Mouse (Mus musculus): ENCODE data around the gene Med18. TPM values are rescaled to one million over a fixed set of nuclear protein-coding genes. Genes with fewer than 3 reads are reported as not detected.

Gene Med18
- 6.2 and 6.7 TPM in 2 replicates for polyA plus RNA-seq (2012; rRNA removed)

DNA sequence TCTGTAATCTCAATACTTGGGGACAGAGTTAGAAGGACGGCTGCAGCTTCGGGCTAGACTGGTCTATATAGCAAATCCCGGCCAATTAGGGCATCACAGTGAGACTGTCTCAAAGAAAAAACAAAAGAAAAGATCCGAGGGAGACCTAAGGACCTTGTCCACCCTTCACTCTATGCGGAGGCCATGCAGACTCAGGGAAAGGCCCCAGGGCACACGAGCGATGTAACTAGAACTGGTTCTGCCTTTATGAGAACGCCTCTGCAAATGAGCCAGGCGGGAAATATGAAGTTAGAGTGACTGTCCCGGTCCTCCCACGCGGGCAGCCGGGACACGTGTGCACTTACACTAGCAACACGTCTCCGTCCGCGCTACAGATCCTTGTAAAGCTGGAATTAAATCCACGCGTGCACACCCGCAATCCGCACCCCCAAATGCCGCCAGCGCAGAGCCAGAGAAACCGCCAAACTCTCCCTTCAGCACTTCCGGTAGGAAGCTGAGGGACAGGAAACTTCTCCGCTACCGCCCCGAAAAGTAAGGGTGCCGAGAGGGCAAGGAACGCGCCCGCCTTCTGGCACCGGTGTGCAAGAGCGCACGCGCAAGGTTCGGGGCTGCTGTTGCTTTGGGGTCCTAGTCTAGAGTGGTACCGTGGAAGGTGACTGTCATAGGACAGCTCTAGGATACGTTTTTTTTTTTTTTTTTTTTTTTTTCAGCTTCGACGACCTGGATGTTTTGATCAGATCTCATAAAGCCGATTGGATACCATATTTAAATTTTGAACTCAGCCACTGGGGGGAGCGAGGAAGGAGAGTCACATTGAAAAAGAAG lies at the start of gene Med18:
Gene Med18 (minus strand): TSS at position 492 of the 825 bp plus-strand sequence.
- DNase-seq (ENCODE audit: extremely low spot score in 1 of 2, low spot score in 1 of 2): peak; percentile 92 to 96

DNA sequence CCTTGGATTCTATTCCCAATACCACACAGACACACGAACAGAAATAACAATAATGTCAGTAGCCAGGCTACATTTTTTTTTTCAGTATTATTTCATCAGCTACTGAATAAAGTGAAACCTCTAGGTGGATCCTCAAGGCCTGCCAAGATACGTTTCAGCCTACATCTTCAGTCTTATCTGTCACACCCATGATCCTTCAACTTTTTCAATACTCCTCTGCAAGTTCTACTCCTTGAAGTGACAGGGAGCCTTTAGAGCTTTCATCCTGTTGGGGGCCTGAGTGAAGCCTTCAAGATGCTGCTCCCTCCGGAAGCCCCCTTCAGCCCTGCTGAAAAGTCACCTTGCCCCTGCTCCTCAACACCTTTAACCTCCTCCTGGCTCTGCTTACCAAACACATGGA lies 48.4 kb upstream of the Med18 start:
- DNase-seq (ENCODE audit: extremely low spot score in 1 of 2, low spot score in 1 of 2): no peak

DNA sequence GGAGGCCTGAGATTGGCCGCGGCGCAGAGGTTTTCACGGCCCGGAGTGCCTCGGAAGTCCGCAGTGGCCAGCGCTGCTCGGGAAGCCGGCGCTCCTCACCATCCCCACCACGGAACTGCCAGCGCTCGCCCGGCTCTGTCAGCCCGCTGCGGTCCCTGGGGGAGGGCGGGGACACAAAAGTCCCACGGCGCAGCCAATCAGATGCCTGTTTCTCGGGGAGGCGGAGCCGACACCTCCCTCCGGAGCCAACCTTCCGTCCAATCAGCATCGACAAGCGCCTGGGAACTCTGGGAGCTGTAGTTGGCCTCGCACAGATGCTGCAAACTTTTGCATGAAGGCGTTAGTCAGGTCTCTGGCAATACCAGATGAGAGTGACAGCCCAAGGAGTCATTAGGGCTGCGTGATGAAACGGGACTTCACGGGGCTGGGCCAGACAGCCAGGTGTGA lies 46.7 kb upstream of the Med18 start, which contains the start of gene Sesn2:
Gene Sesn2 (minus strand): TSS at position 150 of the 447 bp plus-strand sequence.
- peak; percentile 96 to 98 for DNase-seq (ENCODE audit: extremely low spot score in 1 of 2, low spot score in 1 of 2)

DNA sequence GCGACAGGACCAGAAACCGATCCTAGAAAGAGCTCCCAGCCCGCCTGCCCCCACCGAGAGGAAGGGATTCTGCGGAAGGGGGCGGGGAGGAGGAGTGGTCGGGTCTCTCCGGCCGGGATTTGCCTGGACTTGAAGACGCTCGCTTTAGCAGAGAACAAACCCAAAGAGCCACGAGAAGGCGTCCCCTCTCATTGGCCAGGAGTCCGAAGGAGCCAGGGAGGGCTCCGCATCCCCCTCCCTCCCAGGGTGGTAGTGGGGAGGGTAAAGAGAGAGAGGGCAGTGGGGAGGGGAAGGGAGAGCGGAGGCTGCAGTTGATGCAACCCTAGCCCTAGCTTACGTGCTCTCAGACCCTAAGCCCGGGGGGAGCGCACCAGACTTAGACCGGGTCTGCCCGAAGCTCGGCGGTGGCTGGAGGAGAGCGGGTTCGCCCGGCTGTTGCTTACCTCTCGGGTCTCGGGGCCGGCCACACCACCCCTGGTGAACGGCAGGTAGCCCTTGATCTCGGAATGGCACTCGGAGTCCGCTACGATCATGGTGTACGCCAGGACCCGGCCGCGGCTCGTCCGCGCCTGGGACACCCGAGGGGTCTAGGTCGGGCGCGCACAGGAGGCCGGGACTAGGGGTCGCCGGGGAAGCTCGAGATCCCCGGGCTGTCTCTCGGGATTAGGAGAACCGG lies 46.0 kb upstream of the Med18 start:
- peak; percentile 41 to 62 for DNase-seq (ENCODE audit: extremely low spot score in 1 of 2, low spot score in 1 of 2)

DNA sequence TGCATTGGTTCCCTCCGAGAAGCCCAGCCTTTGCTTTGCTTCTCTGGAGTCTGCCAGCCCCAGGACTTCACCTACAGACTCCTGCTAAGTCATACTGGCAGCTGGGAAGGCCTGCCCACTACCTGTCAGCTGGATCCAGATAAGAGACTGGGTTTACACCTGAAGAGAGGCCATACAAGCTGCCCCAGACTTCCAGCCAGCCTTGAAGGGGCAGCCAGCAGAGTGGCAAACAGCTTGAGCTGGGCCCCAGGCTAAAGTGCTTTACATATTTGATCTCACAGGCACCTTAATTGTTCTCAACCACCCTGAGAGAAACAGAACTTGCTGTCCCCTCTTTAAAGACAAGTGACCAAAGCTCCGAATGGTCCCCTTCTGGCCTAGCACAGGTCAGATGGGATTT lies 43.5 kb upstream of the Med18 start:
- DNase-seq (ENCODE audit: extremely low spot score in 1 of 2, low spot score in 1 of 2): no peak

DNA sequence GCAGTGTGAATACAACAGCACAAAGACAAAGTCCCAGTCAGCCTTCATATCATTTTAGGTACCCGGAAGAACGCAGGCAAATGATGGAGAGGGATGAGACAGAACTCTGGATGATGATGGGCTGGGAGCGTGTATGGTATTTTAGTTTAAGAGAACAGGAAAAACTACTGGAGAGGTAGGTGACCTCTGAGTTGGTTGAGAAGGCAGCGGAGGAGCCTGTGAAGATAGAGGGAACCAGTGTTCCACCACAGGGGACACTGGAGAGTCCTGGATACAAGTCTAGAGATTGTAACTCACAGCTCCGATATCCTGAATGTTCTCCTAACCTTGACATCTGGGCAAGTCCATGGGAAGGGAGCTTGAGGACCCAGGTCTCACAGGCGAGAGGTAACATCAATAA lies 42.5 kb upstream of the Med18 start:
- no peak for DNase-seq (ENCODE audit: extremely low spot score in 1 of 2, low spot score in 1 of 2)

DNA sequence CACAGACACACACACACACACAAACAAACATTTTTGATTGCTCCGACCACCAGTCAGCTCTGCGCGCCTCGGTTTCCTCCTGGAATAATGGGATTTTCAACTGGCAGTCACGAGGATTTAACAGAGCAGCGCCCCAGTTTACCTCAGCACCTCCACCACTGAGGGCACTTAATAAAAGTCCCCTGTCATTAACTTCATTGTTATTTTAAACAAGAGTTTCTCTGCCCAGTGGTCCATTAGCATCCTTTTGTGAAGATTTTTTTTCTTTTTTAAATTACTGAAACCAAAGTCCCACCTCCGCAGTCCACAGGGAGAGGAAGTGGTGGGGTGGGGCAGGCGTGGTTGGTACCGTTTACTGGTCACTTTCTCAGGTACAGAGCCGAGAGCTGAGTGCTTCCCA lies 42.1 kb upstream of the Med18 start:
- no peak for DNase-seq (ENCODE audit: extremely low spot score in 1 of 2, low spot score in 1 of 2)

DNA sequence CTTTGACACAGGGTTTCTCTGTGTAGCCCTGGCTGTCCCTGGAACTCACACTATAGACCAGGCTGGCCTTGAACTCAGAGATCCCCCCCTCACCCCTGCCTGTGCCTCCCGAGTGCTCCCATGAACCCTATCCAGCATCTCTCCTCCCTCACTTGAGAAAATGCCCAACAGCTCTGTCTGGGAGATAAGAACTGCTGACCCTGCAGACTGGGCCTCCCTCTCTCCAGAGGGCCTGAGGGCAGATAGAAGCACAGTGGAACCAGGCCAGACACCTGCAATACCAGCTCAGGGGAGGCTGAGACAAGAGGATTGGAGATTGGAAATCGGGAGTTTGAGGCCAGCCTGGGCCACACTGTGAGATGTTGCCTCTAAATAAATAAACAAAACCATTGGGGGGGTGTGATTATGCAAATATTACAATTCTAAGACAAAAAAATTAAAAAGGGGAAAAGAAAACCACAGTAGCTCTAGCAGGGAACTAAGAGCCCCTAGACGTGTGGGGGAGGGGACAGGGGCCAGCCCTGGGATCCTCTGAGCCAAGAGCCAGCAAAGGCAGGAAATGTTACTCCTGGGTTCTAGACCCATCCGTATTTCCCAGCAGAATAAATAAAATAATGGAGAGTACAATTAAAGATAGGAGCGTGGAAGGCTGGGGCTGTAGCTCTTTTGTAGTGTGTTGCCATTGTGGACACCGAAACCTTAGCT lies 41.5 kb upstream of the Med18 start:
- DNase-seq (ENCODE audit: extremely low spot score in 1 of 2, low spot score in 1 of 2): no peak

DNA sequence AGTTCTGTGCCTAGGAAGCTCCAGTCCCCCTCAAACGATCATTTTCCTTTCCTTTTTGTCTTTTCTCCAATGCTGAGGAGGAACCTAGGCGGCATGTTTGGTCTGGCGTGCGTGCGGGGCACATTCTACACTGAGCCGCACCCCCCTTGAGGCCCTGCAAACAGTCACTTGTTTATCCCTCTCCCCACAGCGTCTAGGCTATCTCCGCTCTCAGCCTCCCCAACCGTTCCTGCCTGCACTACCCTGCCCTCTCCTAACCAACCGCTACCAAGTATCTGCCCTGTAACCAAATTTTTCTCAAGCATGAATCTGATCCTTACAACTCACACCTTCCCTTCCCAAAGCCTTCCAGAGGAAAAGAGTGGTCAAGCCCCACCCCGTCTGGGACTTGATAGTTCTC lies 39.6 kb upstream of the Med18 start:
- no peak for DNase-seq (ENCODE audit: extremely low spot score in 1 of 2, low spot score in 1 of 2)

DNA sequence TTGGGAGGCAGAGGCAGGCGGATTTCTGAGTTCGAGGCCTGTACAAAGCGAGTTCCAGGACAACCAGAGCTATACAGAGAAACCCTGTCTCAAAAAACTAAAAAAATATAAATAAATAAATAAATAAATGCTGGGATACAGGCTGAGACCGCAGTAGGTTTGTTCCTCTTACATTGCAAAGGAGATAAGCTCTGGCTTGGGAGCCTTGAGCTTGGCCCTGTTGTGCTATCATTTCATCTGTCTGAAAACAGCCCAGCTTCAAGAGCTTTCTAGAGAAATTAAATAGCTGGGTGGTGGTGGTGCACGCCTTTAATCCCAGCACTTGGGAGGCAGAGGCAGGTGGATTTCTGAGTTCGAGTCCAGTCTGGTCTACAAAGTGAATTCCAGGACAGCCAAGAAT lies 37.9 kb upstream of the Med18 start:
- DNase-seq (ENCODE audit: extremely low spot score in 1 of 2, low spot score in 1 of 2): no peak

DNA sequence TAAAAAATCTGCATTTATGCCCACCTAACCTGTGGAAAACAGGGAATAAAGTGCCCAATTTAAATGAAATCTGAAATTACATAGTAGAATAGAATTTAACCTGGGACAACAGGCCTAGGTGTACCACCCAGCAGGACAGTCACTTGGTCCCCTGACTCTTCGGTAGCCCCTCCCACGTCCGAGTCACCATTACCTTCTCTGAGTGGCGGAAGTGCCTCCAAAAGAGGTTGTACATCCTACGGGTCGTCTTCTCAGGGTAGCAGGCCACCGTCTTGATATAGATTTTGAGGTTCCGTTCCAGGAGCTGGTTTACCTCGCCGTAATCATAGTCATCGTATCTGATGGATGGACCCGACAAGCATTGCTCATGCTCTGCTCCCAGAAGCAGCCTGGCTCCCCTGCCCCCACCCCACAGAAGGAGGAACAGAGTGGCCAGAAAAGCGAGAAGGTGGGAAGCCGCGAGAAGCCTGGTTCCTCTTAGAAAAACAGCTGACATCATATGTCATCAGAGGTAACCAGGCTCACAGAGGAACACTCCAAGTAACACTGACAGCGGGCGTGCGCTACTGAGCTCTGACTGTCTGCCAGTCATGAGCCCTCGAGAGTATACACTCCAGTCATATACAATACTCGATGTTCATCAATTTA lies 30.7 kb upstream of the Med18 start:
- DNase-seq (ENCODE audit: extremely low spot score in 1 of 2, low spot score in 1 of 2): peak in 1 of 2 experiments; percentile 20

DNA sequence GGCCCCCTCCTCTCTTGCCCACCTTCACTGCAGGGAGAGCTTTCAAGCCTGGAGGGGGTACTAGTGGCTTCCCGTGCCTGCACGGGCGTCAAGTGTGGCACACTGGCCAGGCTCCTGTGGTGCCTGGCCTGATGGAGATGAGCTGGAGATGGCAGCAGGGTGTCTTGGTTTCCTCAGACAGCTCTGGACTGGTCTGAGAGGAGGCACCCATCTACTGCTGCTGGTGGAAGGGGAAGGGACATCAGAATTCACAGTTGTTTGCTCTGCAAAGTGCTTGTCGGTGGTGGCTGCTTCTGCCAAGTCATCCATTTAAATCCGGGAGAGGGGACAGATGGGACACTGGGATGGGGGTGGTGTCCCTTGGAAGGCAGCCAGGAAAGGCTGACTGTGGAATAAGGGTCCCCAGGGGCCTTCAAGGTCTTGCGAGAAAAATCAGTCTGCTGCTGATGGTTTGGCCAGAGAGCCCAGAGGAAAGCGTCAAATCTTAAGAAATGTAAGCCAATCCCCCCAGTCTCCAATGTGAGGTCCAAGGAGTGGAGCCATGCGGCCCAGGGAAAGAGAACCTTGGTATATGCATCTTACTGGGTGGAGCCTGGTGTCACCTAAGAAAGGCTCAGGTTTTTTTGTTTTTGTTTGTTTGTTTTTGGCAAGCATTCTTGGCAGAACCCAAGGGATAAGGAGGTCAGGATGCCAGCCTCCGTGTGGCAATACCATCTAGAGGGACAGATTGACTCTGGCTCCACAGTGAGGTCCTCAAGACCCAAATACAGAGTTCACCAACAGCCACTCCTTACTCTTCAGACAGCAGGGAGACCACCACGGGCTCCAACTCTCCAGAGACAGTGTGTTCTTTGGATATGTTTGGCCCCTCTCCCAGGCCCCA lies 28.7 kb upstream of the Med18 start:
- DNase-seq (ENCODE audit: extremely low spot score in 1 of 2, low spot score in 1 of 2): no peak

DNA sequence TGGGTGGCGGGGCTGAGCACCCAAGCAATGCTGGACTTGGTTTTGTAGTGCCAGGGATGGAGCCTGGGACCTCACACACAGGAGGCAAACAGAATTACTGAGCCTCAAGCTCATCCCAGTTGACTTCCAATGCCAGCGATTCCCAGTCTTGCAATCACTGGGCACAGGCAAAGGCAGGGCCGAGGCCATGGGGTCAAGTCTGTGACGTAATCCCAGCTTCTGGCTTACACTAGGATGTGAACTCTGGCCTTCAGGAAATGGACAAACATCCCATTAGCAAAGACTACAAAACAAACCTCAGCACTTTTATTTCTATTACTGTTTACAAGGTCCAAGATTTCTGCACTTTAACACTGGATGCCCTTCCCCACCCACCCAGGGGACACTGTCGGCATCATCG lies 28.0 kb upstream of the Med18 start:
- no peak for DNase-seq (ENCODE audit: extremely low spot score in 1 of 2, low spot score in 1 of 2)

DNA sequence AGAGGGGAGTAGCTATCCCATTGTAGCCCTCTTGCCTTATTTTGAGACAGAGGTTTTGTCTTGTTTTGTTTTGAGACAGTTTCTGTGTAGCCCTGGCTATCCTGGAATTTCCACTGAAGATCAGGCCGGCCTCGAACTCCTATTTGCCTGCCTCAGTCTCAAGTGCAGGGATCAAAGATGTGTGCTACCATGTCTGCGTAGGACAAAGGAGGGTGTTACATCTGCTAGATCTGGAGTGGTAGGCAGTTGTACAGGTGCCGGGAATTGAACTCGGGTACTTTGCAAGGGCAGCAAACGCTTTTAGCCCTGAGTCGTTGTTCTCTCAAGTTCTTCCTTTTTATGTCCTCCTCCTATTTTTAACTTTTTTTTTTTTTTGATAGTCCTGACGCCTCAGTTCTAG lies 27.3 kb upstream of the Med18 start:
- no peak for DNase-seq (ENCODE audit: extremely low spot score in 1 of 2, low spot score in 1 of 2)

DNA sequence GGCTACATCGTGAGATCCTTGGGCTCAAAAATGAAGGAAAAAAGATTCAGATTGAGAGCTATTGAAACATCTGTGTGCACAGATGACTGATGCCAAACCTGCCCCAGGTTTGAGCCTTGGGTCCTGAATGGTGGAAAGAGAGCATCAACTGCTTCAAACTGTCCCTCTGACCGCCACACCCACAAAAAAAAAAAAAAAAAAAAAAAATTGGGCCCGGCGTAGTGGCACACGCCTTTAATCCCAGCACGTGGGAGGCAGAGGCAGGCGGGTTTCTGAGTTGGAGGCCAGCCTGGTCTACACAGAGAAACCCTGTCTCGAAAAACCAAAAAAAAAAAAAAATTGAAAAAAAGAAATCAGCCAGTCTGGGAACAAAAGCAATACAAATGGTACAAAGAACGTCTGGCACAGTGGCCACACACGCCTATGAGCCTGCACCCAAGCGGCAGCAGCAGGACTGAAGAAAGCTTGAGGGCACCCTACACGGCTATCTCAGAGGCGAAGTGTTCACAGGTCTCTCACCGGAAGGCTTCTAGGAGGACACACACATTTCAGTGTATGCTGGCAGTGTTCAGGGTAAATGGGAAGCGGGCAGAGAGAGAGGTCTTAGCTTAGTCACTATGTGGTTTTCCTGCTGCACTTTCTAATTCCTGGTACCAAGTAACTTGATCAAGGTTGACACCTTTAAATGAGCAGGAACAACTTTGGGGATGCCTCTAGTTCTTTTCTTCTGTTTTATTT lies 26.7 kb upstream of the Med18 start:
- no peak for DNase-seq (ENCODE audit: extremely low spot score in 1 of 2, low spot score in 1 of 2)

DNA sequence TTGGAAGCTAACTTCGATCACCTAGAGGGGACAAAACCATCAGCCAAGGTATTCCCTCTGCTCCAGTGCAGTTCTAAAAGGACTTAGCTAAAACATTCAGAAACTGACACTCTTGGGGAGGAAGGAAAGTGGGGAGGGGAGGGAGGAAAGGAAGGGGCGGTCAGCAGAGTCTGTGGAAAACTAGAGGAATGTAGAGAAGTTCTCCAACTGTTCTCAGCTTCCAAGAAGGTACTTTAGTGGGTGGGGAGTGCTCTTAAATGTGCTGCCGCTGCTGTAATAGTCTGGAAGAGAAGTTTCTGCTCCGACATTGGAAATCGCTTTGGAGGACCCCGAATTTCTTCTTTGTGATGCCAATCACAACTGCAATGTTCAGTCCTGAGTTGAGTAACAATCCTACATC lies 25.3 kb upstream of the Med18 start:
- no peak for DNase-seq (ENCODE audit: extremely low spot score in 1 of 2, low spot score in 1 of 2)

DNA sequence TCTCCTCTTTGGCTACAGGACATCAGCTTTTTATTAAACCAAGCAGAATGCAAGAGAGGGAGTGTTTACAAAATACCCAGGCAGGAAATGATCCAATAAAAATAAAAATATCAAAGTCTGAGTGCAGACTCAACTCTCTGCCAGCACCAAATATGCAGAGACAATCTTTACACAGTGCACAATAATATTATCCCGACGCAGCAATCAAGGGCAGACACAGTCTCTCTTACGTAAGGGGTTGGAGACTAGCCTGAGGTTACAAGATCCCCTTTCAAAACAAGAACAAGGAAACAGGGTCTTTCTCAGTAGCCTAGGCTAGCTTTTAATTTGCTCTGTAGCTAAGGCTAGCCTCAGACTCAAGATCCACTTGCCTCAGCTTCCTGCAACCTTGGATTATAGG lies 24.8 kb upstream of the Med18 start:
- DNase-seq (ENCODE audit: extremely low spot score in 1 of 2, low spot score in 1 of 2): no peak

DNA sequence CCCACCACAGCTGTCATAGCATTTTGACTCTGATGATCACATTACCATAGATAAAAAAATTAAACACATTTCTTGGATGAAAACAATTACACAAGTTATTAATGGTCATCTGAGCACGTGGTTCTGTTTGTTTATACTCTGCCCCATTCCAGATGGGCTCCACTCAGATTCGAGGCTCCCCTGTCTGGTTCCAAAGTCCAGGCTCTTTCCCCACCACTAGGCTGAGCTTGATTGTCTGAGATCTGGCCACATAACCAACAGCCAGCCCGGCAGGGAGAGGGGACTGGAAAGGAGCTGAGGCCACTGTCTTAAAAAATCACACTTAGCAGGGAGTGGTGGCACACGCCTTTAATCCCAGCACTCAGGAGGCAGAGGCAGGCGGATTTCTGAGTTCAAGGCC lies 21.1 kb upstream of the Med18 start:
- no peak for DNase-seq (ENCODE audit: extremely low spot score in 1 of 2, low spot score in 1 of 2)

DNA sequence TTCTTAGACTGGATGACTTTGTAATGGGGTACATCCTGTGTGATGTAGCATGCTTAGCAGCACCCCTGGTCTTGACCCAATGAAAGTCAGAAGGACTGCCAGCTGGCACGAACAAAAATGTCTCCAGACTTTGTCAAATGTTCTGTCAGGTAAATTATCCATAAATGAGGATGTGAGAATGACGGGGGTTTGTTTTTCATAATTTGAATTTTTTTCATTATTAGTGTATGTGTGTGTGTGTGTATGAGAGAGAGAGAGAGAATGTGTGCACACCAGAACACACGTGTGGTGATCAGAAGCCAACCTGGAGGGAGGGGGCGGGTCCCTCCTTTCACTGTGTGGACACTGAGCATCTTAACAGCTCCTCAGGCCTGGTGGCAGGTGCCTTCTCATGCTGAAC lies 20.5 kb upstream of the Med18 start:
- DNase-seq (ENCODE audit: extremely low spot score in 1 of 2, low spot score in 1 of 2): no peak
